Mouse (Mus musculus): ENCODE measurements around the gene Cs.

The Cs gene

DNA sequence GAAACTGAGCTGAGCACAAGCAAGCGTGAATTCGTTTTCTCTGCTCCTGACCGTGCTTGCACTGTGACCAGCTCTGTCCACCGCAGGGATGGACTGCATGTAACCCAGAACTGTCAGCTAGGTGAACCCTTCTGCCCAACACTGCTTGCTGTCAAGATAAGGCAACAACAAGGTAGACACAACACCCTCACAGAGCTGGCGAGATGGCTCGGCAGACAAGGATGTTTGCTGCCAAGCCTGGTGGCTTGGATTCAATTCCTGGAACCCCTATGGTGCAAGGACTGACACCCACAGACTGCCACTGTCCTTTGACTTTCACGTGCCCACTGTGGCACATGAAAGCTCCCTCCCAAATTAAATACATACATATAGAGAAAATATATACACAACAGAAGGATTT is 66.4 kb downstream of the Cs start:
- DNase-seq (ENCODE audit: low read depth, low spot score) = no peak

DNA sequence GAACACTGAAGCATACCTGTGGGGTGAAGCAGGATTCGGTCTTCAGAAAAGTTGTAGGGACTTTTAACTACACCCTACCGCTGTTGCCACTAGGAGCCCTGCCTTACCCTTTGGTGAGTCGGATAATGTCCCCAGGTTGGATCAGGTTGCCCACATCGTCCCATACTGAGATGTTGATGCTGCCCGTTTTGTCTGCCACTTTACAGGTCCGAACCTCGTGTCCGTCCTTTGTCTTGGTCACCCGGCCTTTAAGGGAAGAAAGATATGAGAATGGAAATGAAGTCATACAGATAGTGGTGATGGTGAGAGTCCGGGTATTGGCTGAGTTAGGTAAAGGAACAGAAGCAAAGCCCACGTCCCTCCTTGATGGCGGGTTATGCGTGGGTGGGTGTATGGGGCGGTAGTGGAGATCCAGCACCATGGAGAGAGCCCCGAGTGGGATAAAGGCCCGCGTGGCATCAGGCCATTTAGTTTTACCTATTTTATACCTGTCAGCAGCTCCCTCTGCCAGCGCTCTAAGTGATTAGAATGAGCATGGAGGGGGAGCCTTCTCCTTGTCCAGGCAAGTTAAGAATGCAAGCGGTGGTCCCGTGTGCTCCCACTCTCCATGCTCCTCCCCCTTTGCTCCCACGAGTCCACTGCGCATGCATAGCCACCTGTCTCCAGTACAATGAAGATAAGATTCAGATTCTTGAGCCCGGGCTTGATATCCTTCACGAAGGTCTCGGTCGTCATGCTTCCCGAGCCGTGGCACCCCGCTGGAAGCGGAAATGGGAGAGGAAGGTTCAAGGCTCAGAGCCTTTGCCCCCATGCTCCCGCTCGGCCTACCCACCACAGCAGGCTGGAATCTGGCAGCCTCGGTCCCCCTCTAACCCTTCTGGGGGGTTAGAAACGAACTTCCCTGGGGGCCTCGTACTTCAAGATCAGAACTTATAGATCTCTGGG is 71.3 kb downstream of the Cs start:
- DNase-seq (ENCODE audit: low read depth, low spot score) = peak; percentile 14

DNA sequence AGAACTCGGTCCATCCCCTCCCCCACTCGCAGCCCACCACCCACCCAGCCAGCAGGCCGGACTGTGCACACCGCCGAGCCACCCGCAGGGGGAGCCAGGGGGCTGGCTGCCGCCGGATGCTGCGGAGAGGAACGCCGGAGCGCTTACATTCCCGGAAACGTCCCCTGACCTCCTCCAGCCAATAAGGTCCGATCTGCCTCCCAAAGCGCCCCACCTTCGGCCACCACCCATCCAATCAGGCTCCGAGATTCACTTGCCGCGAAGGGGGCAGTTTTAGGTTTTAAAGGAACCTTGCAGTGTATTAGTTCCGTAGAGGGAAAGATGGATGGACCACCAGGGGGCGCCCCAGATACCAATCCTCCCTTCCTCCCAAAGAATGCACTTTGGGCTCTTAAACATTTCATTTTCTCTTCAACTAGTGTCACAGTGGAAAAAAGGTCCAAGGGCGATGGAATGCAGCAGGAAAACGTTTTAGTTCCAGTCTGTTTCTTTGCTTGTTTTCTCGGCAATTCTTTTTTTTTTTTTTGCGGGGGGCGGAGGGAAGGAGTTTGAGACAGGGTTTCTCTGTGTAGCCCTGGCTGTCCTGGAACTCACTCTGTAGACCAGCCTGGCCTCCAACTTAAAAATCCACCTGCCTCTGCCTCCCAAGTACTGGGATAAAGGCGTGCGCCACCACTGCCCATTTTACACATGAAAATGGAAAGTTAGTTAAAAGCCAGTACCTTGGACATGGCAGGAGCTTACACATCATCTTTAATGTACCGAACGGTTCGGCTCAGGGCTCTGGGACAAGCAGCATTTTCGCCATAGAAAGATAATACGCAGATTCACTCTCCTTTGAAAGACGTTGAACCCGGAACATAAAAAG is 72.4 kb downstream of the Cs start:
- DNase-seq (ENCODE audit: low read depth, low spot score) = peak; percentile 95

DNA sequence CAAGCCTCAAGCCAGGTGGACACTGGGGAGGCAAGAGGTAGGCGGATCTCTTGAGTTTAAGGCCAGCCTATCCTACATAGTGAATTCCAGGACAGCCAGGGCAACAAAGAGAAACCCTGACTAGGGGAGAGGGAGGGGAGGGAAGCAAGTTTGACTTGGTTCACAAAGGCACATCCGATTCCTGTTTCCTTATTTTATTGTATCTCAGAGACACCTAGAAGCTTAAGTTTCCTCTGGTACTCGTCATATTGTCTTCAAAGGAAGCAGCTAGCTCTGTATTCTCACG is 73.0 kb downstream of the Cs start:
- DNase-seq (ENCODE audit: low read depth, low spot score) = no peak

DNA sequence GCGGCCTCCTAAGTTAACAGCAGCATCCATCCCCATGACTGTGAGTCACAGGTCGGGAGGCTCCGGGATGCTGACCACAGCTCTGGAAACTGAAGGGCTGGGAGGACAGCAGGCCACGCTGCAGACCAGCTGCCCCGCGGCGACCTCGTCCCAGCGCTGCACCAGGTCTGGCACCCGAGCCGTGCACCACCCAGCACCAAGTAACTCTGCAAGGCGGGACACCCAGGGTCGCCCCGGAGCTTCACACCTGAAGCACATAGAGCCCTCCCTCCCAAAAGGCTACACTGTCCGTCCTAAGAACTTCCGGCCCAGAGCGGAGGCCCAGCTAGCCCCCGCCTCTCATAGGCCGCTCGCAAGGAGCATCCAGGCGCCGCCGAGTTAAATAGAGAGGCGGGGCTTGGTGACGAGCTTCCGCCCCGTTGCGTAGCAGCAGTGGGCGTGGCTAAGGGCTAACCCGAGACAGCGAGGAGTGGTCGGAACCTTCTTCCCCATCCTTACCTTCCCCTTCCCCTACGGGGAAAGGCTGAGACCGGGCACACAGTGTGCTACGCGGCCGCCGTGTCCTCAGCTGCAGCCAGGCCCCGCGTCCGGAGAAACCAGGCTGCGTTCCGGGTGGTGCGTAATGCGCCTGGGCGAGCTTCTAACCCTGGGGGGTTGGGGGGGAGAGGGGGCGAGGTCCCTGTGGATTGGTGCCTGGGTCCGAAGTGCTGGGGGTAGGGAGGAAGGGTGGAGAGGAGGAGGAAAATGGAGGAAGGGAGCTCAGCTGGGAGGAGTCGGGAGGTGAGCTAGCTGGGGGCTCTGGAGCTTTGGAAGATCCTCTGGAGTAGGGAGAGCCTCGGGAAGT is 73.9 kb downstream of the Cs start, which contains the start of the genes Nabp2 and Rnf41:
Gene Nabp2 (minus strand): TSS at position 282 of the 844 bp plus-strand sequence.
Gene Rnf41 (plus strand): TSS at position 447 of the 844 bp plus-strand sequence.
- peak; percentile 93 for DNase-seq (ENCODE audit: low read depth, low spot score)

DNA sequence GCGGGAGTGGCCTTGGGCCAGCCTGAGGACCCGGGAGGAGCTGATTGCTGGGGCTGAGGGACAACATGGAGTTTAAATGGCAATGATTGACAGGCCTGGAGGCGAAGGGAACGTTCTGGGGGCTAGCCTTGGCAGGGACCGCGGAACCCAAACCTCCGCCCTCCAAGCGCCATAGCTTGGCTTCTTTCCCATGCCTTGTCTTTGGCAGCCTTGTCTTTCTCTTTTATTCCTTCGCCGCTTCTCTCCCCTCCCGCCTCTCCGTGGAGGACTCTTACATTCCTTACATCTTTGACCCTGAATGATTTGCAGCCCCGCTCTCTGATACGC is 74.5 kb downstream of the Cs start:
- DNase-seq (ENCODE audit: low read depth, low spot score) = no peak

All from retina, postnatal 7 days (tissue).